20 mouse cellular contexts compared by ENCODE assay signal in genomic region chr6:139865059-139865673, GRCm38 (mm10).
DNase-seq lines count a peak whose midpoint lies in the region; ATAC-seq lines count a peak whose summit lies in the region.
"Had no signal": no experiment of that assay in that cellular context is flagged by ENCODE, and none has a peak within 500 bp of the region (broad histone marks: within the 10 kb centered on the region; RNA-seq: fewer than 3 reads in every experiment).

No protein-coding gene starts in this region.

- H3K4me3 ChIP-seq in hindbrain, embryonic 13.5 days, result no peak overlapping the region
- no peak overlapping the region for H3K4me3 ChIP-seq in hindbrain, embryonic 10.5 days
- no peak overlapping the region for H3K4me3 ChIP-seq in midbrain, embryonic 16.5 days (ENCODE audit: low read depth, low read length)
- H3K4me3 ChIP-seq in midbrain, embryonic 15.5 days, result no peak overlapping the region
- H3K4me3 ChIP-seq in hindbrain, embryonic 16.5 days (ENCODE audit: low read length), result no peak overlapping the region
- H3K4me3 ChIP-seq: embryonic facial prominence, embryonic 13.5 days; forebrain, embryonic 12.5 days; heart, adult 2 months; heart, embryonic 12.5 days had no signal

- no peaks in the 10 kb centered on the region for H3K4me1 ChIP-seq in hindbrain, embryonic 13.5 days (replicated peaks)
- H3K4me1 ChIP-seq in hindbrain, embryonic 10.5 days (replicated peaks), result no peaks in the 10 kb centered on the region
- no peaks in the 10 kb centered on the region for H3K4me1 ChIP-seq in midbrain, embryonic 16.5 days (ENCODE audit: control insufficient read depth, insufficient read depth, low read length)
- no peaks in the 10 kb centered on the region for H3K4me1 ChIP-seq in midbrain, embryonic 15.5 days
- H3K4me1 ChIP-seq in hindbrain, embryonic 16.5 days (ENCODE audit: control insufficient read depth, insufficient read depth, low read depth, low read length), result no peaks in the 10 kb centered on the region
- H3K4me1 ChIP-seq: embryonic facial prominence, embryonic 13.5 days; forebrain, embryonic 12.5 days; heart, embryonic 12.5 days had no signal

- ATAC-seq in hindbrain, embryonic 13.5 days (ENCODE audit: low FRiP score), result peak; percentile 81
- 0 out of 2 replicates have a peak, but pooled peaks have one; percentile 32 for ATAC-seq in midbrain, embryonic 16.5 days
- ATAC-seq in midbrain, embryonic 15.5 days (replicated peaks), result no peak
- ATAC-seq in hindbrain, embryonic 16.5 days, result peak; percentile 85
- ATAC-seq: CD4-positive, CD25-positive, alpha-beta regulatory T cell, adult 4 months; forebrain, embryonic 16.5 days had no signal

- no peaks in the 10 kb centered on the region for H3K27me3 ChIP-seq in hindbrain, embryonic 13.5 days
- H3K27me3 ChIP-seq in hindbrain, embryonic 10.5 days (ENCODE audit: insufficient read depth, poor library complexity, severe bottlenecking), result no peaks in the 10 kb centered on the region
- H3K27me3 ChIP-seq in midbrain, embryonic 16.5 days (ENCODE audit: control insufficient read depth, insufficient read depth, low read depth, low read length), result no peaks in the 10 kb centered on the region
- no peaks in the 10 kb centered on the region for H3K27me3 ChIP-seq in midbrain, embryonic 15.5 days (replicated peaks)
- no peaks in the 10 kb centered on the region for H3K27me3 ChIP-seq in hindbrain, embryonic 16.5 days (replicated peaks; ENCODE audit: control insufficient read depth, insufficient read depth, low read length)
- H3K27me3 ChIP-seq: embryonic facial prominence, embryonic 13.5 days; forebrain, embryonic 12.5 days; heart, embryonic 12.5 days had no signal

- H3K9ac ChIP-seq in hindbrain, embryonic 13.5 days, result no peak overlapping the region
- no peak overlapping the region for H3K9ac ChIP-seq in midbrain, embryonic 16.5 days (ENCODE audit: low read depth, low read length)
- H3K9ac ChIP-seq in midbrain, embryonic 15.5 days, result no peak overlapping the region
- H3K9ac ChIP-seq in hindbrain, embryonic 16.5 days (ENCODE audit: low read depth, low read length), result no peak overlapping the region
- H3K9ac ChIP-seq: embryonic facial prominence, embryonic 13.5 days; forebrain, embryonic 12.5 days; heart, embryonic 12.5 days had no signal

- WGBS in hindbrain, embryonic 13.5 days, result 79% methylated on average over 18 of the region's 18 CpGs
- WGBS in hindbrain, embryonic 10.5 days, result 94% methylated on average over 18 of the region's 18 CpGs
- WGBS in midbrain, embryonic 16.5 days, result 83% methylated on average over 18 of the region's 18 CpGs
- 79% methylated on average over 18 of the region's 18 CpGs for WGBS in midbrain, embryonic 15.5 days
- 70% methylated on average over 18 of the region's 18 CpGs for WGBS in hindbrain, embryonic 16.5 days

- no peaks in the 10 kb centered on the region for H3K36me3 ChIP-seq in hindbrain, embryonic 13.5 days
- no peaks in the 10 kb centered on the region for H3K36me3 ChIP-seq in hindbrain, embryonic 10.5 days
- H3K36me3 ChIP-seq in midbrain, embryonic 16.5 days (ENCODE audit: control insufficient read depth, insufficient read depth, low read length), result no peaks in the 10 kb centered on the region
- no peaks in the 10 kb centered on the region for H3K36me3 ChIP-seq in midbrain, embryonic 15.5 days (replicated peaks)
- no peaks in the 10 kb centered on the region for H3K36me3 ChIP-seq in hindbrain, embryonic 16.5 days (ENCODE audit: control insufficient read depth, insufficient read depth, low read length)
- H3K36me3 ChIP-seq: embryonic facial prominence, embryonic 13.5 days; forebrain, embryonic 12.5 days; G1E; heart, embryonic 12.5 days had no signal

- H3K27ac ChIP-seq in hindbrain, embryonic 13.5 days, result no peak overlapping the region
- H3K27ac ChIP-seq in hindbrain, embryonic 10.5 days, result no peak overlapping the region
- no peak overlapping the region for H3K27ac ChIP-seq in midbrain, embryonic 16.5 days (ENCODE audit: low read length)
- no peak overlapping the region for H3K27ac ChIP-seq in midbrain, embryonic 15.5 days
- no peak overlapping the region for H3K27ac ChIP-seq in hindbrain, embryonic 16.5 days (ENCODE audit: low read depth, low read length)
- H3K27ac ChIP-seq: embryonic facial prominence, embryonic 13.5 days; forebrain, embryonic 12.5 days; heart, adult 2 months had no signal

- no peak for DNase-seq in hindbrain, embryonic 10.5 days (ENCODE audit: low spot score)
- DNase-seq in retina, postnatal 1 day, result peak; percentile 13
- DNase-seq in lung, postnatal 25 days (ENCODE audit: low spot score), result no peak
- DNase-seq: adrenal gland, postnatal 10 days; B cell, adult 2 months; cerebellum, adult 18-20 months; cerebellum, adult 9-11 months; cerebellum, postnatal 36 days; gastrocnemius, postnatal 10 days; heart, adult 2 months had no signal

- no peaks in the 10 kb centered on the region for H3K9me3 ChIP-seq in hindbrain, embryonic 13.5 days
- H3K9me3 ChIP-seq in hindbrain, embryonic 10.5 days, result no peaks in the 10 kb centered on the region
- no peaks in the 10 kb centered on the region for H3K9me3 ChIP-seq in midbrain, embryonic 16.5 days (replicated peaks; ENCODE audit: control insufficient read depth, low read length, poor library complexity, severe bottlenecking)
- H3K9me3 ChIP-seq in midbrain, embryonic 15.5 days, result no peaks in the 10 kb centered on the region
- no peaks in the 10 kb centered on the region for H3K9me3 ChIP-seq in hindbrain, embryonic 16.5 days (ENCODE audit: control insufficient read depth, low read length)
- H3K9me3 ChIP-seq: embryonic facial prominence, embryonic 13.5 days; forebrain, embryonic 12.5 days; heart, embryonic 12.5 days had no signal

- no peak overlapping the region for H3K4me2 ChIP-seq in hindbrain, embryonic 13.5 days
- H3K4me2 ChIP-seq in midbrain, embryonic 16.5 days (ENCODE audit: low read length), result no peak overlapping the region
- H3K4me2 ChIP-seq in midbrain, embryonic 15.5 days, result no peak overlapping the region
- no peak overlapping the region; the same call in 1 of the 2 replicates for H3K4me2 ChIP-seq in hindbrain, embryonic 16.5 days (ENCODE audit: low read length)
- H3K4me2 ChIP-seq: embryonic facial prominence, embryonic 13.5 days; forebrain, embryonic 12.5 days; heart, embryonic 12.5 days had no signal
